Comparison of ENCODE assay signal across 8 mouse cellular contexts in the genomic region with DNA sequence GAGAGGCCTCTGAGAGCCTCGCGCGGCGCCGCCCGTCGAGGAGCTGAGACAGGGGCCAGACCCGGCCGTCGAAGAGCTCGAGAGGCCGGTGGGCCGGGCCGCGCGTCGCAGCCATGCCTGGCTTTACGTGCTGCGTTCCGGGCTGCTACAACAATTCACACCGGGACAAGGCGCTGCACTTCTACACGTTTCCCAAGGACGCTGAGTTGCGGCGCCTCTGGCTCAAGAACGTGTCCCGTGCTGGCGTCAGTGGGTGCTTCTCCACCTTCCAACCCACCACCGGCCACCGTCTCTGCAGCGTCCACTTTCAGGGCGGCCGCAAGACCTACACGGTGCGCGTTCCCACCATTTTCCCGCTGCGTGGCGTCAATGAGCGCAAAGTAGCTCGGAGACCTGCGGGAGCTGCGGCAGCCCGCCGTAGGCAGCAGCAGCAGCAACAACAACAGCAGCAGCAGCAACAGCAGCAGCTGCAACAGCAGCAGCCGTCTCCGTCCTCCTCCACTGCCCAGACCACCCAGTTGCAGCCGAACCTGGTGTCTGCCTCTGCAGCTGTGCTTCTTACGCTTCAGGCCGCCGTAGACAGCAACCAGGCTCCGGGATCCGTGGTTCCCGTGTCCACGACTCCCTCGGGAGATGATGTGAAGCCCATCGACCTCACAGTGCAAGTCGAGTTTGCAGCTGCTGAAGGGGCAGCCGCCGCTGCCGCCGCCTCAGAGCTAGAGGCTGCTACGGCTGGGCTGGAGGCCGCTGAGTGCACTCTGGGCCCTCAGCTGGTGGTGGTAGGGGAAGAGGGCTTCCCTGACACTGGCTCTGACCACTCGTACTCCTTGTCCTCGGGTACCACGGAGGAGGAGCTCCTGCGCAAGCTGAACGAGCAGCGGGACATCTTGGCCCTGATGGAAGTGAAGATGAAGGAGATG. TPM values are rescaled to one million over a fixed set of nuclear protein-coding genes. Genes with fewer than 3 reads are reported as not detected.
DNase-seq lines count a peak whose midpoint lies in the region; ATAC-seq lines count a peak whose summit lies in the region.

No protein-coding gene starts in this region.

- peak overlapping the region; percentile 85 for H3K9ac ChIP-seq in embryonic facial prominence, embryonic 14.5 days (ENCODE audit: low read depth, low read length)
- H3K9ac ChIP-seq in heart, embryonic 13.5 days, result peak overlapping the region; percentile 95
- peak overlapping the region; percentile 86 for H3K9ac ChIP-seq in lung, embryonic 15.5 days

- H3K36me3 ChIP-seq in embryonic facial prominence, embryonic 14.5 days (ENCODE audit: control insufficient read depth, insufficient read depth, low read length), result peaks cover 11% of the 10 kb centered on the region
- H3K36me3 ChIP-seq in heart, embryonic 13.5 days, result peaks cover 18% of the 10 kb centered on the region
- no peaks in the 10 kb centered on the region for H3K36me3 ChIP-seq in lung, embryonic 15.5 days

- H3K4me1 ChIP-seq in embryonic facial prominence, embryonic 14.5 days (ENCODE audit: control insufficient read depth, insufficient read depth, low read length), result peaks cover 30% of the 10 kb centered on the region
- peaks cover 53% of the 10 kb centered on the region for H3K4me1 ChIP-seq in heart, embryonic 13.5 days
- H3K4me1 ChIP-seq in lung, embryonic 15.5 days, result peaks cover 49% of the 10 kb centered on the region

- peak; percentile 76 for DNase-seq in A20 (ENCODE audit: low read depth, low spot score)
- DNase-seq in adrenal gland, adult (ENCODE audit: inconsistent age in 2 of 2, low spot score in 1 of 2), result peak; percentile 70 to 76
- DNase-seq in embryonic facial prominence, embryonic 14.5 days (ENCODE audit: low spot score), result peak; percentile 62
- DNase-seq in kidney, postnatal 4 days, result peak; percentile 67 to 79
- peak; percentile 60 for DNase-seq in right cerebral cortex, postnatal 14 days

- H3K9me3 ChIP-seq in embryonic facial prominence, embryonic 14.5 days (ENCODE audit: control insufficient read depth, low read length), result no peaks in the 10 kb centered on the region
- H3K9me3 ChIP-seq in heart, embryonic 13.5 days, result no peaks in the 10 kb centered on the region
- no peaks in the 10 kb centered on the region for H3K9me3 ChIP-seq in lung, embryonic 15.5 days

- peak overlapping the region; percentile 97 for H3K4me2 ChIP-seq in embryonic facial prominence, embryonic 14.5 days (ENCODE audit: low read depth, low read length)
- H3K4me2 ChIP-seq in heart, embryonic 13.5 days, result peak overlapping the region; percentile 91
- peak overlapping the region; percentile 92 for H3K4me2 ChIP-seq in lung, embryonic 15.5 days

- H3K27ac ChIP-seq in embryonic facial prominence, embryonic 14.5 days (replicated peaks; ENCODE audit: low read depth, low read length), result peak overlapping the region; percentile 87
- peak overlapping the region; percentile 88 for H3K27ac ChIP-seq in heart, embryonic 13.5 days (replicated peaks)
- peak overlapping the region; percentile 73 for H3K27ac ChIP-seq in lung, embryonic 15.5 days

- no peaks in the 10 kb centered on the region for H3K27me3 ChIP-seq in embryonic facial prominence, embryonic 14.5 days (replicated peaks; ENCODE audit: control insufficient read depth, insufficient read depth, low read length)
- no peaks in the 10 kb centered on the region for H3K27me3 ChIP-seq in heart, embryonic 13.5 days (replicated peaks)
- no peaks in the 10 kb centered on the region for H3K27me3 ChIP-seq in lung, embryonic 15.5 days

- H3K4me3 ChIP-seq in embryonic facial prominence, embryonic 14.5 days (ENCODE audit: low read depth, low read length), result peak overlapping the region; percentile 82
- peak overlapping the region; percentile 88 for H3K4me3 ChIP-seq in heart, embryonic 13.5 days
- H3K4me3 ChIP-seq in lung, embryonic 15.5 days, result peak overlapping the region; percentile 94

- ATAC-seq in embryonic facial prominence, embryonic 14.5 days (ENCODE audit: low read depth), result peak; percentile 35
- no peak for ATAC-seq in heart, embryonic 13.5 days (ENCODE audit: extremely low read depth, insufficient number of reproducible peaks, low FRiP score, low TSS enrichment)
- ATAC-seq in lung, embryonic 15.5 days (ENCODE audit: borderline replicate concordance, extremely low read depth, low FRiP score, low TSS enrichment), result peak; percentile 37
- no peak for ATAC-seq in megakaryocyte progenitor cell, adult 5-6 weeks (replicated peaks; ENCODE audit: poor library complexity)

- WGBS in embryonic facial prominence, embryonic 14.5 days, result under 1% methylated on average over 40 of the region's 71 CpGs
- under 1% methylated on average over 71 of the region's 71 CpGs for WGBS in heart, embryonic 13.5 days
- under 1% methylated on average over 71 of the region's 71 CpGs for WGBS in lung, embryonic 15.5 days

RNA-seq across cellular contexts. Expression of gene Thap11, which starts 0.6 kb away (rescaled TPM):
- 59.6 and 61.8 TPM in 2 replicates for polyA plus RNA-seq in embryonic facial prominence, embryonic 14.5 days (2014; fragmentation: Nextera tagmentation; extraction: Ambion mirVana)
- 44.8 and 47.1 TPM in 2 replicates for polyA plus RNA-seq in heart, embryonic 13.5 days (2015; fragmentation: Nextera tagmentation; extraction: Ambion mirVana)
- polyA plus RNA-seq in lung, embryonic 15.5 days (2015; fragmentation: Nextera tagmentation; extraction: Ambion mirVana), result 67.9 and 68.2 TPM in 2 replicates
- total RNA-seq in megakaryocyte progenitor cell, adult 5-6 weeks (2015), result 30.9 and 32.4 TPM in 2 replicates
- total RNA-seq in megakaryocyte progenitor cell, adult 5-6 weeks (2017), result 25.1 and 28.5 TPM in 2 replicates

RNA-seq across cellular contexts. Expression of gene Cenpt, which starts 2.4 kb away (rescaled TPM):
- 35.0 and 35.8 TPM in 2 replicates for polyA plus RNA-seq in embryonic facial prominence, embryonic 14.5 days (2014; fragmentation: Nextera tagmentation; extraction: Ambion mirVana)
- polyA plus RNA-seq in heart, embryonic 13.5 days (2015; fragmentation: Nextera tagmentation; extraction: Ambion mirVana), result 37.1 and 40.5 TPM in 2 replicates
- polyA plus RNA-seq in lung, embryonic 15.5 days (2015; fragmentation: Nextera tagmentation; extraction: Ambion mirVana), result 45.2 and 45.4 TPM in 2 replicates
- total RNA-seq in megakaryocyte progenitor cell, adult 5-6 weeks (2015), result 18.3 and 21.2 TPM in 2 replicates
- 14.4 and 20.1 TPM in 2 replicates for total RNA-seq in megakaryocyte progenitor cell, adult 5-6 weeks (2017)

RNA-seq across cellular contexts. Expression of gene Nutf2, which starts 4.9 kb away (rescaled TPM):
- 223 and 258 TPM in 2 replicates for polyA plus RNA-seq in embryonic facial prominence, embryonic 14.5 days (2014; fragmentation: Nextera tagmentation; extraction: Ambion mirVana)
- 177 and 212 TPM in 2 replicates for polyA plus RNA-seq in heart, embryonic 13.5 days (2015; fragmentation: Nextera tagmentation; extraction: Ambion mirVana)
- polyA plus RNA-seq in lung, embryonic 15.5 days (2015; fragmentation: Nextera tagmentation; extraction: Ambion mirVana), result 231 and 277 TPM in 2 replicates
- 261 and 316 TPM in 2 replicates for total RNA-seq in megakaryocyte progenitor cell, adult 5-6 weeks (2015)
- total RNA-seq in megakaryocyte progenitor cell, adult 5-6 weeks (2017), result 26.3 and 49.1 TPM in 2 replicates

RNA-seq across cellular contexts. Expression of gene Edc4, which starts 25.2 kb away (rescaled TPM):
- polyA plus RNA-seq in embryonic facial prominence, embryonic 14.5 days (2014; fragmentation: Nextera tagmentation; extraction: Ambion mirVana), result 35.8 and 42.0 TPM in 2 replicates
- polyA plus RNA-seq in heart, embryonic 13.5 days (2015; fragmentation: Nextera tagmentation; extraction: Ambion mirVana), result 28.9 and 30.6 TPM in 2 replicates
- 46.5 and 50.6 TPM in 2 replicates for polyA plus RNA-seq in lung, embryonic 15.5 days (2015; fragmentation: Nextera tagmentation; extraction: Ambion mirVana)
- total RNA-seq in megakaryocyte progenitor cell, adult 5-6 weeks (2015), result 13.2 and 17.1 TPM in 2 replicates
- 27.6 and 33.2 TPM in 2 replicates for total RNA-seq in megakaryocyte progenitor cell, adult 5-6 weeks (2017)

RNA-seq across cellular contexts. Expression of gene Tsnaxip1, which starts 28.0 kb away (rescaled TPM):
- polyA plus RNA-seq in embryonic facial prominence, embryonic 14.5 days (2014; fragmentation: Nextera tagmentation; extraction: Ambion mirVana), result 0.52 and 3.4 TPM in 2 replicates
- 0.19 TPM in 1 of 2 replicates, not detected in the other for polyA plus RNA-seq in heart, embryonic 13.5 days (2015; fragmentation: Nextera tagmentation; extraction: Ambion mirVana)
- 1.3 and 1.5 TPM in 2 replicates for polyA plus RNA-seq in lung, embryonic 15.5 days (2015; fragmentation: Nextera tagmentation; extraction: Ambion mirVana)
- not detected in 2 replicates for total RNA-seq in megakaryocyte progenitor cell, adult 5-6 weeks (2015)
- total RNA-seq in megakaryocyte progenitor cell, adult 5-6 weeks (2017), result not detected in 2 replicates

Comparison
In these comparisons a context has a peak if more than half of its experiments do, and no peak if none do; other contexts are left out.
1. ATAC-seq: peak in embryonic facial prominence, embryonic 14.5 days (single experiment) and lung, embryonic 15.5 days (single experiment); none in heart, embryonic 13.5 days (single experiment) and megakaryocyte progenitor cell, adult 5-6 weeks (single experiment).
2. Peak in every context shown above with its lines, with median percentiles within 50 percentile points of each other: DNase-seq, H3K27ac ChIP-seq, H3K4me2 ChIP-seq, H3K4me3 ChIP-seq and H3K9ac ChIP-seq.